Mouse (Mus musculus): ENCODE data around the gene Elovl3.

DNA sequence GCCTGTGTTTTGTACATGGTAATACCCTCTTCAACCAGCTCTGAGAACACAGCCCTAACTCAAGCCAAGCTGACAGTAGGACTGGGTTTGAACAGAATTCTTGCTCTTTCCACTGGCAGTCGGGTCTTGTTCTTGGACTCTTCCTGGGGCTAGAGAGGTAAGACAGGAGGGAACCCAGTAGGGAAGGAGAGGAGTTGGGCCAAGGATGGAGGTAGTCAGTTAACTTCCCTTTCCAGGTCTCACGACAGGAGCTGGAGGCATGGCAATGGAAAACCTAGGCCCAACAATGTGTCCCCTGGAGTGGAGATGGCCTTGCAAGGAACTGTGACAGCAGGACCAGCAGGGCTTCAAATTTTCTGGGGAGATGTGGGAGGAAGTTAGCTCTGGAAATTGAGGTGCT lies 8.6 kb downstream of the Elovl3 start:
- TF ChIP-seq EP300 (IDR thresholded peaks at IDR 0.05; ENCODE audit: insufficient read depth, low read depth, low read length), result no peak
- TF ChIP-seq CTCF (IDR thresholded peaks at IDR 0.05), result no peak
